Mouse (Mus musculus) right cerebral cortex, postnatal 10 days (tissue): Measurements from ENCODE around the gene Cd300lg.

Experiments
- DNase-seq, 2 experiments: peaks; one replicate each; pipeline ENCODE4 v3.0.0; 2021; ENCODE audit warnings: low spot score in 2 of 2

Gene Cd300lg

GRCm38 (mm10) chr11:102041350-102041949 lies at the start of gene Cd300lg:
Gene Cd300lg, plus strand, starts transcription at chr11:102041509.
- no peak for DNase-seq

- DNase-seq: no peak
These were observed 49.5 kb upstream of the Cd300lg start for GRCm38 (mm10) chr11:101991813-101992212.

- no peak for DNase-seq
These were observed 48.9 kb upstream of the Cd300lg start for GRCm38 (mm10) chr11:101992411-101992810.

- no peak for DNase-seq
These were observed 47.2 kb upstream of the Cd300lg start for GRCm38 (mm10) chr11:101994100-101994499.

GRCm38 (mm10) chr11:101995938-101996337 lies 45.4 kb upstream of the Cd300lg start:
- no peak for DNase-seq

- DNase-seq: no peak
These were observed 43.1 kb upstream of the Cd300lg start for GRCm38 (mm10) chr11:101998258-101998657.

- DNase-seq: no peak
These were observed 41.8 kb upstream of the Cd300lg start for GRCm38 (mm10) chr11:101999466-101999865.

GRCm38 (mm10) chr11:102004251-102004650 lies 37.1 kb upstream of the Cd300lg start:
- no peak for DNase-seq

GRCm38 (mm10) chr11:102006271-102006670 lies 35.0 kb upstream of the Cd300lg start:
- no peak for DNase-seq

GRCm38 (mm10) chr11:102006688-102007087 lies 34.6 kb upstream of the Cd300lg start:
- no peak for DNase-seq

- no peak for DNase-seq
These were observed 32.9 kb upstream of the Cd300lg start for GRCm38 (mm10) chr11:102008372-102008771.

- no peak for DNase-seq
These were observed 32.2 kb upstream of the Cd300lg start for GRCm38 (mm10) chr11:102008954-102009637.

GRCm38 (mm10) chr11:102010140-102010539 lies 31.2 kb upstream of the Cd300lg start:
- DNase-seq: no peak

GRCm38 (mm10) chr11:102011510-102011909 lies 29.8 kb upstream of the Cd300lg start:
- DNase-seq: no peak

GRCm38 (mm10) chr11:102013201-102013600 lies 28.1 kb upstream of the Cd300lg start:
- no peak for DNase-seq

GRCm38 (mm10) chr11:102015472-102015871 lies 25.8 kb upstream of the Cd300lg start:
- no peak for DNase-seq

- no peak for DNase-seq
These were observed 25.2 kb upstream of the Cd300lg start for GRCm38 (mm10) chr11:102016136-102016535.

- DNase-seq: no peak
These were observed 21.6 kb upstream of the Cd300lg start for GRCm38 (mm10) chr11:102019736-102020135.

- DNase-seq: no peak
These were observed 20.1 kb upstream of the Cd300lg start for GRCm38 (mm10) chr11:102021196-102021595.

GRCm38 (mm10) chr11:102023406-102023805 lies 17.9 kb upstream of the Cd300lg start:
- no peak for DNase-seq

GRCm38 (mm10) chr11:102024084-102024758 lies 17.1 kb upstream of the Cd300lg start:
- DNase-seq: no peak

- DNase-seq: no peak
These were observed 16.4 kb upstream of the Cd300lg start for GRCm38 (mm10) chr11:102024875-102025274.

- no peak for DNase-seq
These were observed 16.0 kb upstream of the Cd300lg start for GRCm38 (mm10) chr11:102025354-102025753.
